Mouse (Mus musculus): ENCODE data around the gene Cwf19l1. TPM values are rescaled to one million over a fixed set of nuclear protein-coding genes. Genes with fewer than 3 reads are reported as not detected.

Gene Cwf19l1
- polyA plus RNA-seq, 1 experiment from 2014 or later: 42.1 TPM

DNA sequence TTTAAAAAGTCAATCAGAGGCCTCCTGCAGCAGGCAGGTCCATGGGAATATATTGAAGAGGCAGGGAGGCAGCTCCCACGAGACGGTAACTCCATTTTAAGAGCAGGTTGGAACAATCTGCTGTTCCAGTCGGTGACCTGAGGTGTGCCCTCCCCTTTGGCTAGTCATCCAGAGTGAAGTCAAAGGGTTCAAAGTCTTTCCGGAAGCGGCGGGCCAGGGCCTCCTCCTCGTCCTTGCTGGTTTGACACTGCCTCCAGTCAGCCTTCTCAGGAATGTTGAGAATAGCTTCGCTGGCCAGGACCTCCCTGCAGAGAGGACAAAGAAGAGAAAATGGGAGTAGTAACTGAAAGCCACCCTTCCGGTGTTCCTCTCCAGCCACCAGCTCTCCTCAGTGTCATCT, 25.3 kb downstream of the Cwf19l1 start:
- Histone ChIP-seq H3K36me3 (peaks cover 50% of the 10 kb centered on the region), H3K9me3 (no peaks in the 10 kb centered on the region), H3K4me3 (no peak overlapping the region), H3K9ac (no peak overlapping the region), H3K4me1 (peaks cover 11% of the 10 kb centered on the region), H3K27me3 (no peaks in the 10 kb centered on the region), H3K27ac (no peak overlapping the region), H3K4me2 (replicated peaks) (no peak overlapping the region)
- no peak for ATAC-seq (ENCODE audit: insufficient number of reproducible peaks, insufficient read depth, low FRiP score, low TSS enrichment)
- 89% methylated on average over 9 of the region's 9 CpGs for whole genome bisulfite sequencing

DNA sequence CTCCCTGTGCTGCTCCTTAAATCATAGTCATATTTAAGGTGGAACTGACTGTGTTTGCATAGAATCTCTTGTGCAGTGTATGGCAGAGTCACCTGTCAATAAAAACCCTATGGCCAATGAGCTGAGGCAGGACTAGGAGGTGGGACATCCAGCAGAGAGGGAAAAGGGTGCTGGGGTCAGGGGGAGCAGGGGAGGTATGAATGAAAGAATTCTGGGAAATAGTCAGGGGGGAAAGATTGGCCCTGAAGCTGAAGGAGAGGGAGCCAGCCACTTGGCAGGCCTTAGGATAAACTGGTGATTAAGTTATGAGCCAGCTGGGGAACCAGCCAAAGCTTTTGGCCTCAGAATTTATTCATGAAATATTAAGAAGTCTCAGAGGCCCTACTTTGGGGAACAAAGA, 26.7 kb downstream of the Cwf19l1 start:
- H3K27ac ChIP-seq: no peak overlapping the region
- no peaks in the 10 kb centered on the region for H3K9me3 ChIP-seq

DNA sequence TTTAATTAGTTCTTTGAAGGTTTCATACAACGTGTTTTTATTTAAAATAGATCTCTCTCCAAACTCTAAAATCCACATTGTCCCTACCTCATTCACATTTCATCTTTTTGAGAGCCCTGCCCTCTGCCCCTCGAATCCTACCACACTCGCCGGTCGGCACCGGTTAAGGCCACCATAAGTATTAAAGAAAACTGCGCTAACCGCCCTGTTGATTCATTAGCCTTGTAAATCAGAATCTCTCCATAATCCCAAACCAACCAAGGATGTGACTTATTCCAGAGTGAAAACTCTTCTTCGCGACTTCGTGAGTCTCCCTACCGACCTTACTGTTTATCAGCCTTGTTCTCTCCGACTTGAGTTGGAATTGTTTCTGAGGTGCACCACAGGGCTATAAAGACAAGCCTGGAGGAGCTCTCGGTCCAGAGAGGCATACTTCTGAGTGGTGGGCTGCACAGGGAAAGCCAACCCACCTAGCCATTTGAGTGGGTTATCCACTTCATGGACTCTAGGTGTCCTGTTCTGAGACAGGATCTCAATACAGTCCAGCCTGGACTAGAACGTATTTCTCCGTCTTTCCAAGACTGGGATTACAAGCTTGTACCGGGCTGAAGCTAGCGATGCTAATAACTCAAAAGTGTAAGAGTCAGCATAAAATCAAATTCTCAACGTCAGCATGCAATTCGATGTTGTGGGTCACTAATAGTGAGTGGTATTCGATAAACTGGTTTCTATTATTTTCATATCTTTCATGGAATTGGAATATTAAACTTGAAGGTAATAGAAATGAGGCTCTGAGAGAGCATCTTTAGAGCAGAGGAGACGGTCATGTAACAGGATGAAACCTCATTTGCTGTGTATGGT, 27.8 kb downstream of the Cwf19l1 start:
- H3K36me3 ChIP-seq: peaks cover 29% of the 10 kb centered on the region
- H3K9me3 ChIP-seq: no peaks in the 10 kb centered on the region
- peak overlapping the region; percentile 91 for H3K4me3 ChIP-seq
- 0 out of 2 replicates have a peak, but pooled peaks have one; percentile 19 for ATAC-seq (ENCODE audit: insufficient number of reproducible peaks, insufficient read depth, low FRiP score, low TSS enrichment)
- WGBS: 29% methylated on average over 22 of the region's 22 CpGs
- H3K27ac ChIP-seq: no peak overlapping the region
- no peaks in the 10 kb centered on the region for H3K27me3 ChIP-seq
- H3K9ac ChIP-seq: peak overlapping the region; percentile 52; the same call in 1 of the 2 replicates
- H3K4me2 ChIP-seq (replicated peaks): peak overlapping the region; percentile 91
- peaks cover 11% of the 10 kb centered on the region for H3K4me1 ChIP-seq

More for the DNA sequence above, 26.7 kb downstream of the Cwf19l1 start:
- H3K27me3 ChIP-seq: no peaks in the 10 kb centered on the region
- no peak overlapping the region for H3K4me3 ChIP-seq
- peaks cover 11% of the 10 kb centered on the region for H3K4me1 ChIP-seq
- ATAC-seq (ENCODE audit: insufficient number of reproducible peaks, insufficient read depth, low FRiP score, low TSS enrichment): no peak
- H3K36me3 ChIP-seq: peaks cover 39% of the 10 kb centered on the region
- no peak overlapping the region for H3K9ac ChIP-seq
- no peak overlapping the region for H3K4me2 ChIP-seq (replicated peaks)

DNA sequence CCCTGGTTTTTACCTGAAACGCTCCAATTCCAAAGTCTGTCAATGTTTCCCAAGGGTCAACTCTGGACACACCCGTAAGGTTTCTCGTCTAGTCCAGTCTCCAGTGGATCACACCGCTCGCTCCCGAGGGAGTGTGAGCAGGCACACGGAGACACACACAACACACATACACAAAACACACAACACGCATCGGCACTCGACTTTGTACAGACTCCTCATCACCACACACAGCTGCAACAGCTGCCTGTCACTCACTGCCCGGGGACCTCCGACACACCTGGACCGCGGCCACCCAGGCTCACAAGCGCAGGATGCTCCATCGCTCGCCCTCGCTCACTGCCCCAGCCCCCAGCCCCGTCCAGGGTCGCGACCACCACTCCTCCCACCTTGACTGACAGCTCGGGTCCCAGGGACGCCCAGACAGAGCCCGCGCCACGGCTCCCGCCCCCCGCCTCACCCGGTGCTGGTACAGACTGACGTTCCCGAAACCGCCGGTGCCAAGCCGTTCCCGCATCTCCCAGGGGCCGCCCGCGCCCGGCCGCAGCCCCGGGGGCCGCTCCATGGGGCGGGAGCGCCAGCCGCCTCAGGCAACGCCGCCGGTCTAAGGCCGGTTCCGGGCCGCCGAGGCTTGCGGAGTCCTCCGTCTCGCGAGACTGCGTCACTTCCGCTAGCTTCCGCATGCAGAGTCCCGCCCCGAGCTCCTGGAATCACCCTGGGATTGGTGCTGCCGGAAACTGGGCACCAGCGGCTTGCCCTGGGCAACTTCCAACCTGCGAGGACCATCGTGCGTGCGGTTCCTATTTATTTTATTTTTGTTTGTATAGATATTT, 28.6 kb downstream of the Cwf19l1 start, which contains the start of gene Chuk:
TSS of gene Chuk (minus strand) at position 650 of the 830 bp plus-strand sequence.
- Histone ChIP-seq H3K9me3 (no peaks in the 10 kb centered on the region), H3K4me2 (replicated peaks) (peak within 1 kb of the TSS; percentile 91), H3K9ac (peak within 1 kb of the TSS; percentile 90), H3K4me3 (peak within 1 kb of the TSS; percentile 91), H3K27me3 (no peaks in the 10 kb centered on the region), H3K36me3 (peaks cover 21% of the 10 kb centered on the region), H3K27ac (peak within 1 kb of the TSS; percentile 18; the same call in 1 of the 2 replicates), H3K4me1 (peaks cover 11% of the 10 kb centered on the region)
- ATAC-seq (ENCODE audit: insufficient number of reproducible peaks, insufficient read depth, low FRiP score, low TSS enrichment): peak; percentile 95
- WGBS: 1% methylated on average over 66 of the region's 67 CpGs

DNA sequence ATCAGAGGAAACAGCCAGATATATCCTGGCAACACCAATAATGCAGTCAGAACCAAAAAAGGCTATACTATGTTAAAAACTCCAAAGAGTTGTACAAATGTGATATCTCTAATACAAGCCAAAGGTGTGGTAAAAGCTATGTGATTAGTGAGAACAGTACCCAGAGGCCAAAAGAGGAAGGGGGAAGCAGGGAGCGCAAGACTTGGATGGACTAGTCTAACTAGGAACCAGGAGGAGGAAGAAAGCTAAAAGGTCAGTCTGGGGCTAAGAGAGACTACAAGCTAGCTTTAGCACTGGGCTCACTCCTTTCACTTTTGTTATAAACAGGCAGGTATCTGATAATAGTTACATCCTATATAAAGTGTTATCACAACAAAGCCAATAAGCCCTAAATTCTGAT, 31.3 kb downstream of the Cwf19l1 start:
- WGBS: 84% methylated on average over 1 of the region's 1 CpGs
- no peak overlapping the region for H3K4me3 ChIP-seq
- H3K9me3 ChIP-seq: no peaks in the 10 kb centered on the region
- H3K27me3 ChIP-seq: no peaks in the 10 kb centered on the region
- no peak overlapping the region for H3K27ac ChIP-seq
- H3K4me1 ChIP-seq: peaks cover 11% of the 10 kb centered on the region
- no peak for ATAC-seq (ENCODE audit: insufficient number of reproducible peaks, insufficient read depth, low FRiP score, low TSS enrichment)
- H3K4me2 ChIP-seq (replicated peaks): no peak overlapping the region
- H3K36me3 ChIP-seq: peaks cover 6% of the 10 kb centered on the region; the same call in 1 of the 2 replicates
- H3K9ac ChIP-seq: no peak overlapping the region

DNA sequence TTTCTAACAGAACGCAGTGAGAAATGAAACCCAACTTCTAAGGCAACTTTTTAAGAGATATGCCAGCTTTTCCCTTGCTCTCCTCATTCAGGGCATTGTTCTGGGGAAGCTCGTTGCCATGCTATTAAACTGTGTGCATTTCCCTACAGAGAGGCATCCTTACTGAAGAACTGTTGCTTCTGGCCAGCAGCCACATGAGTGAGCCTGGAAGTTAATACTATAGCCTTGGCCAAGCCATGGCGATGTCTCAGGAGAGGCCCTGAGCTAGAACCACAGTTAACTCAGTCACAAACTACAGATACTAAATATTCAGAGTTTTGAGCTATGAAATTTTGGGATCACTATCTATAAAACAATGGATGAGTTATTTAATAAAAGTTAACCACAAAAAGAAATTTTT, 32.7 kb downstream of the Cwf19l1 start:
- Histone ChIP-seq H3K36me3 (peaks cover 15% of the 10 kb centered on the region; the same call in 1 of the 2 replicates), H3K27ac (no peak overlapping the region), H3K9me3 (no peaks in the 10 kb centered on the region), H3K27me3 (no peaks in the 10 kb centered on the region), H3K4me2 (replicated peaks) (no peak overlapping the region), H3K4me3 (no peak overlapping the region), H3K4me1 (peaks cover 9% of the 10 kb centered on the region), H3K9ac (no peak overlapping the region)
- WGBS: 92% methylated on average over 3 of the region's 3 CpGs
- ATAC-seq (ENCODE audit: insufficient number of reproducible peaks, insufficient read depth, low FRiP score, low TSS enrichment): no peak

DNA sequence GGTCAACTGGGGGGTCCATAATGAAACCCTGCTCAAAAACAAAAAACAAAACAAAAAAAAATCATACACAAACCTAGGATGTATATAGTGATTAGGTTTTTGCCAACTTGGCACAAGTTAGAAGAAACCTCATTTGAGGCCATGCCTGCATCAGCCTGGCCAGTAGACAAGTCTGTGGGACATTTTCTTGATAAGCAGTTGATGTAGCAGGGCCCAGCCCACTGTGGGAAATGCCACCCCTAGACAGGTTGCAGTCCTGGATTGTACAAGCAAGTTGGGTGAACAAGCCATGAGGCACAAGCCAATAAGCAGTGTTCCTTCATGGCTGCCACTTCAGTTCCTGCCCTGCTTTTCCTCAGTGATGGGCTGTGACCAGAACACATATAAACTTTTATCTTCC, 34.8 kb downstream of the Cwf19l1 start:
- Histone ChIP-seq H3K9ac (no peak overlapping the region), H3K27ac (no peak overlapping the region), H3K4me3 (no peak overlapping the region), H3K9me3 (no peaks in the 10 kb centered on the region; the same call in 1 of the 2 replicates), H3K36me3 (peaks cover 30% of the 10 kb centered on the region), H3K4me2 (replicated peaks) (no peak overlapping the region), H3K27me3 (no peaks in the 10 kb centered on the region), H3K4me1 (no peaks in the 10 kb centered on the region)
- ATAC-seq (ENCODE audit: insufficient number of reproducible peaks, insufficient read depth, low FRiP score, low TSS enrichment): no peak

DNA sequence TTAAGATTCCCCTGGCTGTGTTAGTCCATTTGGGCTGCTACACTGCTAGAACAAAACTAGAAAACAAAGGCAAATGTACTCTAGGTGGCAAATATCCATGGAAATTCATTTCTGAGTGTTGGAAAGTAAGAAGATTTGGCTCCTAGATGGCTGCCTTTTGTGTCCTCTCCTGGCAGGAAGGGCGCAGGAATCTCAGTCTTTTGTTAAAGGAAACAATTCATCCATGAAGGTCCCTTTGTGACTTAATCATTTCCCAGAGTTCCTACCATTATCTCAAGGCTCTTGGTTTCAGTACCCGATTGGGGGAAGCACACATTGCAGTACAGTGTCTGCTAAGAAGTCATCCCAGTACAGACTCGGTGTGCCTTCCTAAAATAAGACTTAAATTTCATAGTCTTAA, 49.4 kb downstream of the Cwf19l1 start:
- Histone ChIP-seq H3K4me1 (no peaks in the 10 kb centered on the region), H3K9ac (no peak overlapping the region), H3K27ac (no peak overlapping the region), H3K4me2 (replicated peaks) (no peak overlapping the region), H3K27me3 (no peaks in the 10 kb centered on the region), H3K36me3 (peaks cover 39% of the 10 kb centered on the region), H3K9me3 (no peaks in the 10 kb centered on the region), H3K4me3 (no peak overlapping the region)
- 69% methylated on average over 3 of the region's 3 CpGs for WGBS
- ATAC-seq (ENCODE audit: insufficient number of reproducible peaks, insufficient read depth, low FRiP score, low TSS enrichment): no peak

DNA sequence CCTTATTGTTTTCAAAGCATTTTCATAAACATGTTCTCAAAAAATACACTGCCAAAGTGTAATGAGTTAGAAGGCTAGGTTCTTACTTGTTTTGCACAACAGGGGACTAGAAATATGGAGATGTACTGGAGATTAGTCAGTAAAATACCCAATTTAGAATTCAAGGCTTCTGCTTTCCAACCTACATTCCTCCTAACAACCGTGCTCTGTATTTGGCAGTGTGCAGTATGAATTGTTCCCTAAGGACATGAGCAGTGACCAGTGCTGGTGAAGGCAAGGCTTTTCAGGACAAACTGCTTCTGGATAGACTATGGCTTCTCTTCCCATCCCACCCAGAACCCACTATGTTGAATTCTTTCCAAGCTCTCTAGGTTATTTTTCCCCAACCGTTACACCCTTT, 54.8 kb downstream of the Cwf19l1 start:
- peaks cover 51% of the 10 kb centered on the region for H3K36me3 ChIP-seq
- no peak overlapping the region for H3K9ac ChIP-seq
- no peaks in the 10 kb centered on the region for H3K9me3 ChIP-seq
- H3K4me1 ChIP-seq: no peaks in the 10 kb centered on the region
- no peaks in the 10 kb centered on the region for H3K27me3 ChIP-seq
- no peak overlapping the region for H3K4me3 ChIP-seq
- H3K27ac ChIP-seq: no peak overlapping the region
- H3K4me2 ChIP-seq (replicated peaks): no peak overlapping the region
- WGBS: 86% methylated on average over 2 of the region's 2 CpGs
- ATAC-seq (ENCODE audit: insufficient number of reproducible peaks, insufficient read depth, low FRiP score, low TSS enrichment): no peak

DNA sequence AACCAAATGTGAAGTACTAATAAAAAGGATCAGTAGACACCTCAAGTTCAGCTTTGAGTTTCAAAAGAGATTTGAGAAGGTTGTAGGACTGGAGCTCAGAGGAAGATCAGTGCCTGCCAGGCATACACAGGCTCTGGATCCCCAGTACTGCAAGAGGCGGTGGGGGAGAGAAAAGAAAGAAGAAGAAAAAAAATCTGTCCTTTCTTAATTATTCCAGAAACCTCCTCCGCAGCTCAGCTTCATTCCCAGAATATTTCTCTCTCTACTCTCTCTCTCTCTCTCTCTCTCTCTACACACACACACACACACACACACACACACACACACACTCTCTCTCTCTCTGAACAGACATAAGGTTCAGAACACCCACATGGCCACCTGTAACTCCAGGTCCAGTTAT, 55.7 kb downstream of the Cwf19l1 start:
- no peak for ATAC-seq (ENCODE audit: insufficient number of reproducible peaks, insufficient read depth, low FRiP score, low TSS enrichment)
- Histone ChIP-seq H3K9me3 (no peaks in the 10 kb centered on the region), H3K4me1 (no peaks in the 10 kb centered on the region), H3K27ac (no peak overlapping the region), H3K36me3 (peaks cover 59% of the 10 kb centered on the region), H3K9ac (no peak overlapping the region), H3K27me3 (no peaks in the 10 kb centered on the region), H3K4me2 (replicated peaks) (no peak overlapping the region), H3K4me3 (no peak overlapping the region)
- whole genome bisulfite sequencing: 84% methylated on average over 2 of the region's 2 CpGs

DNA sequence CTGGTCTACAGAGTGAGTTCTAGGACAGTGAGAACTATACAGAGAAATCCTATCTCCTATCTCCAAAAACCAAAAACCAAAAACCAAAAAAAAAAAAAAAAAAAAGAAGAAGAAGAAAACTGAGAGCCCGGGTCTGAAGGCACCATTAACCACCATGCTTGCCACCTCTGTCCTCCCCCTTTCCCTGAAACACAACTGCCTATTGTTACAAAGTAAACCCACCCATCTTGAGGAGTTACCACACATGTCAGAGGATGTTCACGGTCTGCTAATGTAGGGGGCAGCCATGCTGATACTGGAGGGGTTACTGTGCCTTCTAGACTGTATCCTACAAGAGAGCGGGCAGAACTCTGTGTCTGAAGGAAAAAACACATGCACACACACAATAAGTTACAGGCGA, 58.7 kb downstream of the Cwf19l1 start:
- Histone ChIP-seq H3K4me3 (no peak overlapping the region), H3K27ac (no peak overlapping the region), H3K27me3 (no peaks in the 10 kb centered on the region), H3K9me3 (no peaks in the 10 kb centered on the region), H3K4me2 (replicated peaks) (no peak overlapping the region), H3K4me1 (no peaks in the 10 kb centered on the region), H3K9ac (no peak overlapping the region), H3K36me3 (peaks cover 50% of the 10 kb centered on the region)
- ATAC-seq (ENCODE audit: insufficient number of reproducible peaks, insufficient read depth, low FRiP score, low TSS enrichment): no peak
- WGBS: 81% methylated on average over 4 of the region's 4 CpGs

DNA sequence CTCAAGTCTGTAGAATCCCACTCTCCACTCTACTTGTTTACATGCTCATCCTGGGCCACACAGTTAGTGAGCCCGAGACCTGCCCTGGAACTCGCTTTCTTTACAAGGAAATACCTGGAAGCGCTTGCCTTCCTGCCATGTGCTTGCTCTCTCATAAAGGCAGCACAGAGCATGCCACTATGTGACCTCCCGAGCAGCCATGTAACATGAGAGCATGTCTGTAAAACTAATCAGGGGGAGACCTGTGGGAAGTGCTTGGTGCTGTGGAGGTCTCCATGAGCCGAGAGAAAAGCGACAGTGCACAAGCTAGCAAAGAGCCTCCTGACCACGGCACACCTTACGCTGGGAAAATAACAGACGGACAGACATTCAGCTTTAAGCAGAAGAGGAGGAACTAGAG, 59.2 kb downstream of the Cwf19l1 start:
- Histone ChIP-seq H3K27ac (no peak overlapping the region), H3K9ac (no peak overlapping the region), H3K4me1 (no peaks in the 10 kb centered on the region), H3K36me3 (peaks cover 50% of the 10 kb centered on the region), H3K4me3 (no peak overlapping the region), H3K9me3 (no peaks in the 10 kb centered on the region), H3K27me3 (no peaks in the 10 kb centered on the region), H3K4me2 (replicated peaks) (no peak overlapping the region)
- no peak for ATAC-seq (ENCODE audit: insufficient number of reproducible peaks, insufficient read depth, low FRiP score, low TSS enrichment)
- WGBS: 64% methylated on average over 9 of the region's 9 CpGs

All from embryonic facial prominence, embryonic 12.5 days (tissue).